ENCODE assay signal across 9 mouse cellular contexts in genomic region chr14:66475026-66475425, GRCm38 (mm10).
A peak's percentile ranks its signal among the peaks of the same experiment; 100 is the strongest.
DNase-seq lines count a peak whose midpoint lies in the region; ATAC-seq and TF ChIP-seq lines count a peak whose summit lies in the region.
"Had no signal": no experiment of that assay in that cellular context is flagged by ENCODE, and none has a peak within 500 bp of the region (broad histone marks: within the 10 kb centered on the region; RNA-seq: fewer than 3 reads in every experiment).

No protein-coding gene starts in this region.

- peak; percentile 30 for DNase-seq in heart, adult 11 months
- peak; percentile 27 for DNase-seq in lung, embryonic 14.5 days
- DNase-seq in lung, adult 2 months, result no peak
- peak; percentile 59 for DNase-seq in adrenal gland, postnatal 10 days
- DNase-seq in retina, embryonic 14.5 days (ENCODE audit: low spot score), result peak; percentile 37
- no peak for DNase-seq in layer of hippocampus, adult 11-12 months (ENCODE audit: low spot score)

- no peaks in the 10 kb centered on the region for H3K36me3 ChIP-seq in heart, embryonic 11.5 days (ENCODE audit: control insufficient read depth, insufficient read depth, low read length)
- no peaks in the 10 kb centered on the region for H3K36me3 ChIP-seq in lung, embryonic 14.5 days (ENCODE audit: insufficient read depth)
- H3K36me3 ChIP-seq: heart, embryonic 15.5 days had no signal

- no peaks in the 10 kb centered on the region for H3K9me3 ChIP-seq in heart, embryonic 11.5 days (replicated peaks; ENCODE audit: control insufficient read depth, low read length)
- H3K9me3 ChIP-seq in lung, embryonic 14.5 days (ENCODE audit: low read depth, low read length), result no peaks in the 10 kb centered on the region
- H3K9me3 ChIP-seq: heart, embryonic 15.5 days had no signal

- H3K27me3 ChIP-seq in heart, embryonic 11.5 days (ENCODE audit: control insufficient read depth, insufficient read depth, low read length), result no peaks in the 10 kb centered on the region
- no peaks in the 10 kb centered on the region for H3K27me3 ChIP-seq in lung, embryonic 14.5 days (ENCODE audit: insufficient read depth, low read length)
- H3K27me3 ChIP-seq: heart, embryonic 15.5 days had no signal

- ATAC-seq in heart, embryonic 11.5 days (replicated peaks; ENCODE audit: insufficient number of reproducible peaks, low FRiP score, low TSS enrichment), result no peak
- no peak for ATAC-seq in lung, embryonic 14.5 days (ENCODE audit: insufficient read depth)
- no peak for ATAC-seq in monocyte, adult 5-6 weeks (replicated peaks; ENCODE audit: insufficient number of reproducible peaks, low FRiP score, low TSS enrichment, poor library complexity, severe bottlenecking)

- no peak for TF ChIP-seq POLR2A in lung, adult 2 months (IDR thresholded peaks at IDR 0.05; ENCODE audit: borderline replicate concordance, extremely low read depth, low read depth, low read length)

- WGBS in heart, embryonic 11.5 days (ENCODE audit: insufficient replicate concordance), result 75% methylated on average over 1 of the region's 1 CpGs
- 70% methylated on average over 1 of the region's 1 CpGs for WGBS in lung, embryonic 14.5 days
- WGBS in lung, adult 2 months, result 44% methylated on average over 1 of the region's 1 CpGs

- no peak overlapping the region for H3K4me2 ChIP-seq in heart, embryonic 11.5 days
- no peak overlapping the region for H3K4me2 ChIP-seq in lung, embryonic 14.5 days
- H3K4me2 ChIP-seq: heart, embryonic 15.5 days had no signal

- H3K4me3 ChIP-seq in heart, embryonic 11.5 days (ENCODE audit: low read depth, low read length), result no peak overlapping the region
- no peak overlapping the region for H3K4me3 ChIP-seq in lung, embryonic 14.5 days (ENCODE audit: low read depth, low read length)
- H3K4me3 ChIP-seq in lung, adult 2 months (replicated peaks; ENCODE audit: extremely low read depth, low read depth, low read length), result no peak overlapping the region
- H3K4me3 ChIP-seq: heart, embryonic 15.5 days had no signal

- no peak overlapping the region for H3K27ac ChIP-seq in heart, embryonic 11.5 days (ENCODE audit: low read depth, low read length)
- no peak overlapping the region for H3K27ac ChIP-seq in lung, embryonic 14.5 days (ENCODE audit: low read depth)
- H3K27ac ChIP-seq: heart, embryonic 15.5 days had no signal

- TF ChIP-seq CTCF in lung, embryonic 14.5 days (IDR thresholded peaks at IDR 0.05; ENCODE audit: low read depth), result 0 out of 2 replicates have a peak, but pooled peaks have one; percentile 19
- no peak for TF ChIP-seq CTCF in lung, adult 2 months (IDR thresholded peaks at IDR 0.05; ENCODE audit: insufficient read depth, low read length)

- no peaks in the 10 kb centered on the region for H3K4me1 ChIP-seq in heart, embryonic 11.5 days (ENCODE audit: control insufficient read depth, insufficient read depth, low read length)
- no peaks in the 10 kb centered on the region for H3K4me1 ChIP-seq in lung, embryonic 14.5 days (ENCODE audit: insufficient read depth)
- no peaks in the 10 kb centered on the region for H3K4me1 ChIP-seq in lung, adult 2 months (ENCODE audit: control insufficient read depth, insufficient read depth, low read length)

- H3K9ac ChIP-seq in heart, embryonic 11.5 days (ENCODE audit: low read depth, low read length), result no peak overlapping the region
- no peak overlapping the region for H3K9ac ChIP-seq in lung, embryonic 14.5 days
- H3K9ac ChIP-seq: heart, embryonic 15.5 days had no signal

Comparison
In these comparisons a context has a peak if more than half of its experiments do, and no peak if none do; other contexts are left out.
1. DNase-seq: peak in heart, adult 11 months (single experiment), lung, embryonic 14.5 days (single experiment), adrenal gland, postnatal 10 days (single experiment) and retina, embryonic 14.5 days (single experiment); none in lung, adult 2 months (single experiment) and layer of hippocampus, adult 11-12 months (single experiment).